Mouse (Mus musculus) heart, postnatal 4 days (tissue): ENCODE measurements at regions not wholly inside any gene's neighbourhood (a gene's known extent, or its start where the extent isn't known, plus 50 kb on each side); places are given as distances from the start of the nearest gene placed in this dataset.
A peak's percentile ranks its signal among the peaks of the same experiment; 100 is the strongest.

Experiments
- DNase-seq: peaks from one replicate; pipeline ENCODE4 v3.0.0; 2021

GRCm38 (mm10) chrX:140164859-140165258, 102.2 kb downstream of the Pih1h3b start:
- DNase-seq, result no peak

DNA sequence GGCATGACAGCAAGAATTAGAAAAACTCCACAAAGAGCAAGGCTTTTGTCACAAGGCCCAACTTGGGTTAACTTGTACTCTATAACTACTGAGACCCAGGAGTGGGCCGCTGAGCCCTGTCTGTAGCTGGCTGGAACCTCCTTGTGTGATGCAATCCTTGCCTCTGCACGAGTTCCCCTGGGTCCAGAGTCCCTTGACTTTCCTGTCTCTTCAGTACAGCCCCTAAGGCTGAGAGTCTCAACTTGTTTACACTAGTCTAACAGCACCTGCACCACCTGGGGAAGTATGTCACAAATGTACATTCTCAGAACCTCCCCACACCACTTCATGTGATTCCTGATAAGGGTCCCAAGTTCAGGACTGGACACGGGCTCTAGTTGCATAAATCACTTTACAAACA, 103.3 kb downstream of the Pih1h3b start:
- DNase-seq, result no peak

DNA sequence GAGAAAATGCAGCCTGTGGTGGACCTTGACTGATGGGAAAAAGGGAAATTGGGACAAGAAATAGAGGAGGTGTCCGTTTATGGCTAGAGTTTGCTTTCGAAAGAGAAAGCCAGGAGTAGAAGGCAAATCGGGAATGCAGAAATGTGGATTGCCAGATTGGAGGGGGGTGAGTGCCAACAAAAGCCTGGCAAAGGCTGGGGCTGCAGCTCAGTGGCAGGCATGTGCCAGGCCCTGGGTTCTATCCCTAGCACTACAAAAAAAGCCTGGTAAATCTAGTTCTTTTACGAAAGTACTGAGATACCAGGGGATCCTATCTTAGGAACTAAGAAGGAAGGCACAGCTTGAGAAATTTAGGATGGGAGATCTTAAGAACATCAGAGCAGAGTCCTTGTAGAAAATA, 117.2 kb downstream of the Pih1h3b start:
- no peak for DNase-seq

DNA sequence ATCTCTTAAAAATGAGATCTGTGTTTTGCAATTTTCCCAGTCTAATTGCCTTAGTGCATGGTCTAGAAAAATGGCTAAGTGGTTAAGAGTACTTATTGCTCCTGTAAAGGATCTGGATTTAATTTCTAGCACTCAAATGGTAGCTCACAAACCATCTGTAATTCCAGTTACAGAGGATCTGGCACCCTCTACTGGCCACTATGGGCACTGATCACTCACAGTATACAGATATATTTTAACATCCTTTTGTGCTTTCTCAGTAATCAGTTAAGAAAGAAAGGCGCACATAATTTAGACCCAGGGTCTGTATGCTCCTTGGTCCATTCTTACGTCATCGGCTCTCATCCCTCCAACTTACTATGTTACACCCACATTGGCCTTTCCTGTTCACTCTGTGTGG, 120.3 kb downstream of the Pih1h3b start:
- DNase-seq, result no peak

DNA sequence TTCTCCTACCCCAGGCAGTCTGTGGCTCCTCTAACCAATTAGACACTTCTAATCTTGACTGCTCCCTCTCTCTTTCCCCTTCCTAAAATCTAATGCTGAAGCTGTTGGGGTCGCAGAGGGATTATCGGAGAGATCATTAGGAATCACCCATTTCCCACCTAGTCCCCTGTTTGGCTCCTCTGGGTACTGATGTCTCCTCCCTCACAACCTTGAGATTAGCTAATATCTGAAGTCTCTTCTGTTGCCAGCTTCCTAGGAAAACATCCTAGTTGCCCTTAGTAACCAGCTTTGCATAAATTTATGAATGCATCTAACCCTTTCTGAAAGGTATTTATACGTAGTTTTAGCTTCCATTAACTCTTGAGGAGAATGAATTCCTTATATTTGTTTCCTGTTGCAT, 138.4 kb upstream of the Frmpd3 start:
- no peak for DNase-seq

DNA sequence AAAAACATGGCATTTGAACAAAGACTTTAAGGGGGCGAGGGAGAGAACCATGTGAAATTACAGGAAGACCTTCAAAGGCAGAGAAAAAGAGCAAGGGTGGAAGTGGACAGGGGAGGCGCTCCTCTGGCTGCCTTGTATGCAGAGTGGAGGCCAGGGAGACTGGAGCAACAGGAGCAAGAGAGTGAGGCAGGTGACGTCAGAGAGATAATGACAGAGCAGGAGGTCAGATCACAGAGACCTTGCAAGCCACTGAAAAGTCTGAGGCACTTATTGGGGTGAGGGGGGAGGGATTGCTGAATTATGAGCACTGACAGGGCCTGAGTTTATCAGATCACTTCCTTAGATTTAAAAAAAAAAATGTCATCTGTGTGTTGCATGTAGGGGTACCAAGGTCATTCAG, 133.3 kb upstream of the Frmpd3 start:
- DNase-seq, result no peak

- DNase-seq, result no peak
These were observed 129.3 kb upstream of the Frmpd3 start for GRCm38 (mm10) chrX:140212644-140213361.

DNA sequence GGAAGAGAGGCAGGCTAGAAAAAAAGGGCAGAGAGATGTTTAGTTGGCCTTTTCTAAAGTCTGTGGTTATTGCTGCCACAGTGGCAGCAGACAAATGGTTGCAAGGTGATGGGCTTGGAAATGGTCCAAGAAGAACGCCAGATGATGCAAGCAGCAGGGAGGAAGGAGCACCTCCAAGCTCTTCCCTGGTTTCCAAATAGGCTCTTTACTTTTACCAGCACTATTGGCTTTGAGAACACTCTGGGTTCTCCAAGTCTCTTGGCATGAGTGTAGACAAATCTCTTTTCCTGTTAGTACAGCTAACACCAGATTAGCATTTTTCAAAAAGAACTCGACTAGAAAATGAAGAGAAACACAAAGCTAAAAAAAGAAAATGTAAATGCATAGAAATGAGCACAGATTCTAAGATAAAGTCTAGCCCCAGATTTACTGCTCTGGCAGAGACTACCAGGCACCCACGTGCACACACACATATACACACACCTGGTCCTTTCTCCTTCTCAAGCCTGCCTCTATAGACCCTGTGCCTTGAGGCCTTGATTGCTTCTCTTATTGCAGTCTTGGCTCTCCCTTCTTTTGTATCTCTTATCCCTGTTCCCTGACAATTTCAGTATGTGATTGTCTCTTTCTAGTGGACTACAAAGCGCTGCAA, 127.7 kb upstream of the Frmpd3 start:
- DNase-seq, result no peak

GRCm38 (mm10) chrX:140255790-140256189, 86.3 kb upstream of the Frmpd3 start:
- DNase-seq, result no peak

DNA sequence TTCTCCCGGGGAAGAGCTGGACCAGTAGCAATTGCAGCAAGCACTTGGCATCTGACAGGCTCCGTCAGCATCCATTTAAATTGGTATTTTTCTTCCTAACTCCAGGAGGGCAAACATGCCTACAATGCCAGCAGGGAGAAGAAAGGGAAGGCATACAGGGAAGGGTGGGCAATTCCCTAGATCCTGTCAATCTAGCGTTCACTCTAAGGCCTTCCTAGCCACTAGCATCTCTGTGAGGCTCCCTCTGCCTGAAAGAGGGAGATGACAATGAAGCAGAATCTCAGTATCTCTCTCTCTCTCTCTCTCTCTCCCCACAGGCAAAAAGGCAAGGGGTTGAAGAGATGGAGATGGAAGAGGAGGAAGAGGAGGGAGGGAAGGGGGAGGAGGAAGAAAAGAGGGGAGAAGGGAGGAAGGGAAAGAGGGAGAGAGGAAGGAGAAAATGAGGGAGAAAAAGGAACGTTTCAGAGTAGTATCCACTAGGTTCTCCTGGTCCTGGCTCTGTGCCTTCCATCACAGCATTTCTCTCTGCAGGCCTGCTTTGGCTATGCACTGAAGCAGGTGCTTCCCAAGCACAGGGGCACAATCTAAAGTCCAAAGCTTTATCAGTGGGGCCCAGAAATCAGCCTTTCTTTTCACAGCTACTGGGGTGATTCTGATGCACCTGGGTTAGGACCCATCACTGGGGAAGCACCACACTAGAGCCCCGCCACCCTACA, 72.2 kb upstream of the Frmpd3 start:
- no peak for DNase-seq

DNA sequence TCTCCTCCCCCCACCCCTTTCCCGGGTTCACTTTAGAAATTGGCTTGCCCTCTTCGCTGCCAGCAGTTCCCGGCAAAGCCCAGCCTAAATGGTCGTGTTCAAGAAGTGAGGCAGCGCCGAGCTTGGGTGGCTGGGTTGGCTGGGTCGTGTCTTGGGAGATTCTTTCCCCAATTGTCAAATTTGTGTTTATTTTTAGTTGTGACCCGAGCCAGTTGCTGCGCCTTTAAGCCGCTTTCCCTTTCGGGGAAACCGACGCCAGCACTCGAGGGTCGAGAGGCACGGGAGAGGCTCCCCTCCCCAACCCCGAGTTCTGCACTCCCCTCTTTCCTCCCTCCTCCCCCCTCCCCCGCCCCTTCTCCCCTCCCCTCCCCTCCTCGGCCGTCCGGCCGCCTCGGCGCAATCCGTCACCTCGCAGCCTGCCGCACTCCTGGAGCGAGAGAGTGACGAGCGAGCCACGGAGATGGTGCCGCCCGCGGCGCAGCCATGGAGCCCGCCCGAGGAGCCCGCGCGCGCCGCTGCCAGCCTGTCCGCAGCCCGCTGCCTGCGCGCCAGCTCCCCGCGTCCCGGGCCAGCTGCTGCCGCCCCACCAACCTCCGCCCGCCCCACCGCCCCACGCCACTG, 64.6 kb upstream of the Frmpd3 start:
- peak; percentile 7 for DNase-seq

DNA sequence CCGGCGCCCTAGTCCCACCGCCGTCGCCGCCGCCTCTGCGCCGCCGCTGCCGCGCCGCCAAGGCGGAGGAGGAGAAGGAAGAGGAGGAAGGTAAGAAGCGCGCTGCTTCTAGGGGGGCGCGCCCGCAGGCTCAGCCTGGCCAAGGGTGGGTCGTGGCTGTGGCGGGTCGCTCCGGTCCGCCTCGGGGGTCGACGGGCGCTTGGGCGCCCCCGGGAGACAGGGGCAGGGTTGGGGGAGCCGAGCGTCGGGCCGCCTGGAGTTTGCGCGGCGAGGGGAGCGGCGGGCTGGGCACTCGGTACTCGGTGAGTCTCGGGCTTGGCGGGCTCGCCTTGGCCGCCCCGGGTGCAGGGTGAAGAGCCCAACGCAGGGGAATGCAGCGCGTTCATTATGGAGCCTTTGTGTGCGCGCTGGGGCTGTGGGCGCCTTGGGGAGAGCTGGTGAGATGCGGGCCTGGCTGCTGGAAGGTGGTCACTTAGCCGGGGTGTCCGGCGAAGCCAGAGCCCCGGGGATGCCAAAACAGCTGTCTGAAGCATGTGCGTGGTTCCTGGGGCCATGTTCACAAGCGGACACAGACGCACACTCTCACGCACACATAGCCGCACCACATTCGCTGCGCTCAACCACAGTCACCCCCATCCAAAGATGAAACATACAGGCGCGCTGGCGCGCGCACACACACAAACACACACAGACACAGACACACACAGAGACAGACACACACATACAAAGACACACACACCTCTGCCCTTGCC, 63.9 kb upstream of the Frmpd3 start:
- peak; percentile 4 for DNase-seq

DNA sequence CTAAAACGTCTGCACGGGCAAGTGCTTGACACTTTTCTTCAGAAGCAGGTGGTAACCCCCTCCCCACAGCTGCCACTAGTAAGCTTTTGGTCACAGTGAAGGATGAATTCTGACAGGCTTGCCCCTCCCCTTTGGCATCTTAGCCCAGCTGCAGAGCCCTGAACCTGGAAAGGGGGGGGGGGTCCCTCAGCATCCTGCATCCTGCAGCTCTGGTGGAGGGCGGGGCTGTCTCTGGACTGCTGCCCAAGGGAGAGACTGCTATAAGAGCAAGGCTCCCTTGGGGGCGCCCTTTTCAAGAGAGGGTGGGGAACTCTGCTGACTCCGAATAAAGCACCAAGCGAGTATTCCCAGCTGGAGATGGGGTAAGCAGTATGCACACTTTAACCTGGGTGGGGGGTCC, 62.8 kb upstream of the Frmpd3 start:
- DNase-seq, result peak; percentile 17

- DNase-seq, result peak; percentile 4
These were observed 62.0 kb upstream of the Frmpd3 start for GRCm38 (mm10) chrX:140280016-140280415.
